Mouse (Mus musculus) adipocyte (in vitro differentiated cells): ENCODE measurements around the gene Hist1h2af.
"Not testable (repeated sequence)": the region's sequence is repeated elsewhere in the genome, so short reads cannot be mapped to it uniquely, and the experiment has no call there.

Experiments
- DNase-seq: peaks from one replicate; pipeline ENCODE4 v3.0.0-alpha.2; 2016; ENCODE audit warnings: low spot score

Gene Hist1h2af

DNA sequence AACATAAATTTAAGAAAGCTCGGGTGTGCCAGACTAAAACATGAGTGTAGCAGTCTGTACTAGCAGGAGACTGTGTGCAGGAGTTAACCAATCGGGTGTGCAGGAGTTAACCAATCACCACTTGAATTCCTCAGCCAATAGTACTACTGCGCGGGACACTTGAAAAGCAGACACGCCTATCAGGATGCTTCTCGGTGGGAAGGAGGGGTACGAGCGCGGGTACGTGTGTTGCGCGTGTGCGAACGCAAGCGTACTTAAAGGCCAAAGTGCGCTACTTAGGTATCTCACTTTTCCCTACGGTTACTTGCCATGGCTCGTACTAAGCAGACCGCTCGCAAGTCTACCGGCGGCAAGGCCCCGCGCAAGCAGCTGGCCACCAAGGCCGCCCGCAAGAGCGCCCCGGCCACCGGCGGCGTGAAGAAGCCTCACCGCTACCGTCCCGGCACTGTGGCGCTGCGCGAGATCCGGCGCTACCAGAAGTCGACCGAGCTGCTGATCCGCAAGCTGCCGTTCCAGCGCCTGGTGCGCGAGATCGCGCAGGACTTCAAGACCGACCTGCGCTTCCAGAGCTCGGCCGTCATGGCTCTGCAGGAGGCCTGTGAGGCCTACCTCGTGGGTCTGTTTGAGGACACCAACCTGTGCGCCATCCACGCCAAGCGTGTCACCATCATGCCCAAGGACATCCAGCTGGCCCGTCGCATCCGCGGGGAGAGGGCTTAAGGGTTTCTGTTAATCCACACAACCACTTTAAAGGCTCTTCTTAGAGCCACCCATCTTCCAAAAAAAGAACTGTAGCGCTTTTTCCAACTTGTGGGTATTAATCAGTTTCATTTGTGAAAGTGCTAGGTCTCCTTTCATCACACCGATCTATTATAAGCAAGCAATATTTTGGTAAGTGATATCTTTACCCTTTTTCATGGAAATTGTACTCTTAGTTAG lies 1.7 kb downstream of the Hist1h2af start, which contains the start of gene Hist1h3g:
Hist1h3g (plus strand) TSS at position 286 of the 939 bp plus-strand sequence.
- peak; percentile 92 for DNase-seq

DNA sequence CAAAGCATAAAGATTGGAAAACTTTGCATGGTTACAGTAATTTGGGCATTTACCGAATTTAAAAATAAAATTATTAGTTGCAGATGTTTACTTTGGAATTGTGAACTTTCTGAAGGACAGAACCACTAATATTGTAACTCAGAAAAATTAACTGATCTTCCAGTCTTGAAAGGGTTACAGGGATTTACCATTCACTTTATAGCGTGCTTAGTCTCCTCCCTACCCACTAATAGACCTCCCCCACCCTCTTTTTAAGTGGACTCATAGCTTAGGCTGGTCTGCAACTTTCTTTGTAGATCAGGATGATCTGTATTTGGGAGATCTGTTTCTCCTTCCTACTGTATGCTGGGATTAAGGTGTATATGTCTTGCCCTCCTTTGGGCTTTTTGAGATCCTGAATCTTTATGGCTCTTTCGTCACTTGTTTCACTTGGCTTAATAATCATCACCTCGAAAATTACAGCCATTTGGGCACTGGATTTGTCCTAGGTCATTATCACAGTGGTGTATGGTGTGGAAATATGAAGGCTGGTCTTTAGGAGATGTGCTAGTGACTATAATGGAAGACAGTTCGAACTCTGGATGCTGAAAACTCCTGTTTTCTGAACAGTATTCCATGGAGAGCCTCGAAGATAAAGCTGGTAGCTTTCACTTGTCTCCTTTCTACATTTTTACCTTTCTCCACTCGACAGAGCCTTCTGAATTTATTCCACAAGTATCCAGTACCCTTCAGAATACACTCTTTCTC lies 2.5 kb downstream of the Hist1h2af start:
- no peak for DNase-seq

DNA sequence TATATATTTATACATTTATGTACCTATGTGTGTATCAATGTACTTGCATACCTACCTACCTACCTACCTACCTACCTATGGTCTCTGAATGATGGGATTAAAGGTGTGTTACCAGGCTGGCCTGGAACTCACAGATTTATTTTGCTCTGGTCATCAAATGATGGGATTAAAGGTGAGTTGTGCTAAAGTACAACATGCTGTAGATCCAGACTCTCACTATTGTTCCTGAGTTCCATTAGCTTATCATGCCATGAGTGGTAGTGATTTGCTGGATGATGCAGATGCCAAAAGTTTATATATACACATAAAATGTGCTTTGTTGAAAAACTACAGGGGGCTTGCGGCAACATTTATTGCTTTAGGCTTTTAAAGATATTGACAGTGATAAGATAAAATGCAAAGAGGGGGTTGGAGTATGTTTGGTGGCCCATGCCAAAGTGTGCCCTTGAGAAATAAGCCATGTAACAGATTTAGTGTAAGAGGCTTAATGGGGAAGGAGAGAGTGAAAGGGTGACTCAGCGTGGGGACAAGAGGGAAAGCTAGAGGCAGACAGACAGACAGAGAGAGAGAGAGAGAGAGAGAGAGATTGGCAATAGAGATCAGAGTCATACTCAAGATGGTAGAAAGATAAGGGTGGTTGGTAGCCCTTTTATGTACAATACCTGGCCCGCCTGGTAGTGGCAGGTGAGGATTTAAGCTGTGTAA lies 3.5 kb downstream of the Hist1h2af start:
- no peak for DNase-seq

DNA sequence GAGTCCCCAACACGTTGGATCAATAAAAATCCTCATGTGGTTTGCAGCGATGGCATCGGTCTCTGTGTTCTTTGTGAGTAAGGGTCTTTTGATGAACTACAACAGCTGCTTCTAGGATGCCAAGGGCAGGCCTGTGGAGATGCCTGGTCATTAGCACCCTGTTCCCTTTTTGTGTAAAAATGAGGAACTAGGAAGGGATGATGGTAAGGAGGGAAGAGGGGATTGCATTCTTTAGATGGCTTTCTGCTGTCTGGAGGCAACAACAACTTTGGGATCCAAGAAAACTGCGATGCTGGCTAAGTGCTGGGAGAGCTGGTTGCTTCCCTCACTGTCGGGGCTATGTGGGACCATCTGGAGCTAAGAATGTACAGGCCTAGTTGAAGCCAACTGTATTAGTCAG lies 4.5 kb downstream of the Hist1h2af start:
- DNase-seq = no peak

DNA sequence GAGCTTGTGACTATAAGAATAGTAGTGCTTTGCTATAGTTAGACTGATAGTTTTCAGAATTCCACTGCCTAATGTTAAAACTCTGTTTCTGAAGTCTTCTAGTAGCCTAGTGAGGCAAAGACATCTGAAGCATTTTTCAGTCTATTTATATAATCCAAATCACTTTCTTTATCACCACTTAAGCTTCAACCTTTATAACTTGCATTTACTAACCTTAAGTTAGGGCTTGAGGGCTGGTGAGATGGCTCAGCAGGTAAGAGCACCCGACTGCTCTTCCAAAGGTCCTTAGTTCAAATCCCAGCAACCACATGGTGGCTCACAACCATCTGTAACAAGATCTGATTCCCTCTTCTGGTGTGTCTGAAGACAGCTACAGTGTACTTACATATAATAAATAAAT lies 6.1 kb downstream of the Hist1h2af start:
- not testable (repeated sequence) for DNase-seq

DNA sequence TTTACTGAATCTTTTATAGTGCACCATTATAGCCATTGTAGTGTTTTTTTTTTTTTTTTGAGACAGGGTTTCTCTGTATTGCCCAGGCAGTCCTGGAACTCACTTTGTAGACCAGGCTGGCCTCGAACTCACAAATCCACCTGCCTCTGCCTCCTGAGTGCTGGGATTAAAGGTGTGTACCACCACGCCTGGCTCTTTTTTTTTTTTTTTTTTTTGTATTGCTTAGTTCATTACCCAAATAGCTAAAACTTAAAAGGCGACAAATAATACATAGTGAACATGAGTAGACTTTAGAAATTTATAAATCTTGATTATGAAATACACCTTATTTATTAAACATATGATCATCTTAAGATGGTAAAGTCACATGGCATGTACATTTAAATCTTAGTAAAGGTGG lies 7.8 kb downstream of the Hist1h2af start:
- DNase-seq = no peak

DNA sequence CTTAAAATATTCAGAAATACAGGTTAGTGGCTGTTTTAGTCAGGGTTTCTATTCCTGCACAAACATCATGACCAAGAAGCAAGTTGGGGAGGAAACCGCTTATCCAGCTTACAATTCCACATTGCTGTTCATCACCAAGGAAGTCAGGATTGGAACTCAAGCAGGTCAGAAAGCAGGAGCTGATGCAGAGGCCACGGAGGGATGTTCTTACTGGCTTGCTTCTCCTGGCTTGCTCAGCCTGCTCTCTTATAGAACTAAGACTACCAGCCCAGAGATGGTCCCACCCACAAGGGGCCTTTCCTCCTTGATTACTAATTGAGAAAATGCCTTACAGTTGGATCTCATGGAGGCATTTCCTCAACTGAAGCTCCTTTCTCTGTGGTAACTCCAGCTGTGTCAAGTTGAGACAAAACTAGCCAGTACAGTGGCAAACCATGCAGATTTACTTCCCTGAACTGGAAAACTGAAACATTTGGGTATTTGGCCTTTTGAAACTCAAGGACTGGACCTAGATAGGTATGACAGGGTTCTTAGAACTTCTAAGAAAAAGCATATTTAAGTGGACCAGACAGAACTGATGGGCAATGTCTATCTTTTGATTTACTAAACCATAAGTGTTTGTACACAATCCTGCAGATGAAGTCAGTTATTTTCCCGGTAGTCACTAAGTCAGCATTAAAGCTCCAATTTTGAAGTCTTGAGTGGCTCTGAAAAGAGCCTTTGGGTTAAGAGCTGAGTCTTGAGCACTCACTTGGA lies 8.7 kb downstream of the Hist1h2af start:
- DNase-seq = not testable (repeated sequence)

DNA sequence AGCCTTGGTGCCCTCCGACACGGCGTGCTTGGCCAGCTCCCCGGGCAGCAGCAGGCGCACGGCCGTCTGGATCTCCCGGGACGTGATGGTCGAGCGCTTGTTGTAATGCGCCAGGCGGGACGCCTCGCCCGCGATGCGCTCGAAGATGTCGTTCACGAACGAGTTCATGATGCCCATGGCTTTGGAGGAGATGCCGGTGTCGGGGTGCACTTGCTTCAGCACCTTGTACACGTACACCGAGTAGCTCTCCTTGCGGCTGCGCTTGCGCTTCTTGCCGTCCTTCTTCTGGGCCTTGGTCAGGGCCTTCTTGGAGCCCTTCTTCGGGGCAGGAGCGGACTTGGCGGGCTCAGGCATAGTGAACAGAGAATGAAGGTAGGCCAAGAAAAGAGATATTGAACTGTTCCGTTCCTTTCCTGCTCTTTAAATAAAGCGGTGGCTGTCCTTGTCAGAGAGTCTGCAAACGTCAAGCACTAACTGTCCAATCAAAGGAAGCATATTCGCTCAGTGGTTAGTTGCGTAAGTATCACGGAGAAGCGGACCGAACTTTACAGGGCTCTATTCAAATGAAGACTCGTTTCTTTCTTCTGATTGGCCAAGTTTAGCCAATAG lies 9.4 kb downstream of the Hist1h2af start, which contains the start of gene Hist1h2bh:
Hist1h2bh (minus strand) TSS at position 394 of the 609 bp plus-strand sequence.
- peak; percentile 91 for DNase-seq

DNA sequence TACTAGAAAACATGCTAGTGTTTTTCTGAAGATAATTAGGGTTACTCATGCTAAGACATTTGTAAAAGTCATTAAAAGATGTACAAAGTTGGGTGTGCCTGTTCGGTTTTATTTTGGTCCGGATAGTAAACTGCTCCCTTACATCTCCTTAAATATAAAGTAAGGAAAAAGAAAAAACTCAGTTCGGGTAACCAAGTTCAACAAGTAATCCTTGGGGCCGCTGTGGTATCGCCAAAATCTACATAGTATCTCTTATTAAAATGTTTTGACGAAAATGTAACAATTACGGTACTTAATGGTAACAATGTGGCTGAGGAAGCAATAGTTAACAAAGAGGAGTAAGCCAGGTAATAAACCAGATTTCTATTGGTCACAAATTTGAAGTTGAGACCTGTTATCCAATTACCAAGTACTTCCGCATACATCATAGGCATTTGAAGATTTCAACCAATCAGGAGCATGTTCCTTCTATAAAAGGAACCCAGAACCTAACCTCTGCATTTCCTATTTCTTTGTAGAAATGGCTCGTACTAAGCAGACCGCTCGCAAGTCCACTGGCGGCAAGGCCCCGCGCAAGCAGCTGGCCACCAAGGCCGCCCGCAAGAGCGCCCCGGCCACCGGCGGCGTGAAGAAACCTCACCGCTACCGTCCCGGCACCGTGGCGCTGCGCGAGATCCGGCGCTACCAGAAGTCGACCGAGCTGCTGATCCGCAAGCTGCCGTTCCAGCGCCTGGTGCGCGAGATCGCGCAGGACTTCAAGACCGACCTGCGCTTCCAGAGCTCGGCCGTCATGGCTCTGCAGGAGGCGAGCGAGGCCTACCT lies 10.5 kb downstream of the Hist1h2af start, which contains the start of gene Hist1h3f:
Hist1h3f (plus strand) TSS at position 88 of the 822 bp plus-strand sequence.
- peak; percentile 92 for DNase-seq

DNA sequence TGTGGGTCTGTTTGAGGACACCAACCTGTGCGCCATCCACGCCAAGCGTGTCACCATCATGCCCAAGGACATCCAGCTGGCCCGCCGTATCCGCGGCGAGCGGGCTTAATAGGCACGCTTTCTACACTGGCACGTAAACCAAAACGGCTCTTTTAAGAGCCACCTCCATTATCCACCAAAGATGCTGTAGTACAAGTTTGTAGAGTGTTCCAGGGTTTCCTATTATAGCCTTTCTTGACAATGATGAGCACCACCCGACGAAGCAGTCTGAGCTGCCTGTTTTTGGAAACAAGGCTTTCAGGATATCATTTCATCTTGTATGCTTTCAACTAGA lies 11.0 kb downstream of the Hist1h2af start:
- not testable (repeated sequence) for DNase-seq

DNA sequence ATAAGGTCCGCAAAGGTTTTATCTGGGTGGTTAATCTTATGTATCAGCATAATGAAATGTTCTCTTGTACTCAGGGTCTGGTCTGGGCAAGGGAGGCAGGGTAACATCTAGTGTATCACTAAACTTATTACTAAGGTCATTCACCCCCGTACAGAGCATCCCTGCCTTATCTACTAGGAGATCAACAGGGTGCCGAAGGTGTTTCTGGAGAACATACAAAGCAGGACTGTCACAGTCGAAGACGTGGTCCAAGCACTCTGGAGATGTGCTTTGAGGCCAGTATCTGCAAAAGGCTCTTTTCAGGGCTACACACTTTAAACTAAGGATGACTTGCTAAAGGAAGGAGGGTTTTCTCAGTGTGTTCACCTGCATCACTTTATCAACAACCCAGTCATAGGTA lies 13.0 kb downstream of the Hist1h2af start:
- DNase-seq = no peak

DNA sequence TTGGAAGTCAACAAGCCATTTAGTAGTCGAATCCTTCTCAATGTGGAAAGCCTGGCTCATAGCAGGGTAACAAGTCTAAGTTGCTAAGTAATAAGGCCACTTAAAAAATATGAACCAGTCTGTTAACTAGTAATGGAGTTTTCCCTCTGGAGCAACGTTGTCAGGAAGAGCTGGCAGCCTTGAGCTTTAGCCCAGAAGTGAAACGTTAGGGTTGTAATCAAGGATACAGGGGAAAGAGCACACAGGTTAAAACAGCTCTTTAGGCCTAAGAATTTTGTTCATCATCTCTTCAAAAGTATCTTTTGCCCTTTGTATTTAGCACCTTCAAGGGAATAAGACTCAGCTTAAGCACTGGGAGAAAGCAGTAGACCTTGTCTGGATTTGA lies 17.0 kb downstream of the Hist1h2af start:
- DNase-seq = peak; percentile 49

DNA sequence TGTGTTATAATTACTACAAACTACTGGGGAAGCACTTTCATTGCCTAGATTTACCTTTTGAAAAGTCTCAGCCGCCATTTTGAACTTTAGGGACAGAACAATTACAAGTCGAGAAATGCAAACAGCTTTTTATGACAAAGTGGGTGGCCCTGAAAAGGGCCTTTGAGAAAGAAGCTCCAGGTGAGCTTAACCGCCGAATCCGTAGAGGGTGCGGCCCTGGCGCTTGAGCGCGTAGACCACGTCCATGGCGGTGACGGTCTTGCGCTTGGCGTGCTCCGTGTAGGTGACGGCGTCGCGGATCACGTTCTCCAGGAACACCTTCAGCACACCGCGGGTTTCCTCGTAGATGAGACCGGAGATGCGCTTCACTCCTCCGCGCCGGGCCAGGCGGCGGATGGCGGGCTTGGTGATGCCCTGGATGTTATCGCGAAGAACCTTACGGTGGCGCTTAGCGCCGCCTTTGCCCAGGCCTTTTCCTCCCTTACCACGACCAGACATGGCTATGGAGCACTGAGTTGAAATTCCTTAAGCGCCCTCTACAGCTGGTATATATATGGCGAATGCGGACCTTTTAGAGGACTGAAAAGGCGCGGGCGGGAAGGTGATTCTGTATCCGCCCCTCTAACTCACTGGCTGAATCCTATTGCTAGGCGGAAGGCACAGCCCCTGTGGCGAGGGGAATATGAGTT lies 17.6 kb downstream of the Hist1h2af start, which contains the start of gene Hist1h4f:
Hist1h4f (minus strand) TSS at position 503 of the 689 bp plus-strand sequence.
- peak; percentile 96 for DNase-seq

DNA sequence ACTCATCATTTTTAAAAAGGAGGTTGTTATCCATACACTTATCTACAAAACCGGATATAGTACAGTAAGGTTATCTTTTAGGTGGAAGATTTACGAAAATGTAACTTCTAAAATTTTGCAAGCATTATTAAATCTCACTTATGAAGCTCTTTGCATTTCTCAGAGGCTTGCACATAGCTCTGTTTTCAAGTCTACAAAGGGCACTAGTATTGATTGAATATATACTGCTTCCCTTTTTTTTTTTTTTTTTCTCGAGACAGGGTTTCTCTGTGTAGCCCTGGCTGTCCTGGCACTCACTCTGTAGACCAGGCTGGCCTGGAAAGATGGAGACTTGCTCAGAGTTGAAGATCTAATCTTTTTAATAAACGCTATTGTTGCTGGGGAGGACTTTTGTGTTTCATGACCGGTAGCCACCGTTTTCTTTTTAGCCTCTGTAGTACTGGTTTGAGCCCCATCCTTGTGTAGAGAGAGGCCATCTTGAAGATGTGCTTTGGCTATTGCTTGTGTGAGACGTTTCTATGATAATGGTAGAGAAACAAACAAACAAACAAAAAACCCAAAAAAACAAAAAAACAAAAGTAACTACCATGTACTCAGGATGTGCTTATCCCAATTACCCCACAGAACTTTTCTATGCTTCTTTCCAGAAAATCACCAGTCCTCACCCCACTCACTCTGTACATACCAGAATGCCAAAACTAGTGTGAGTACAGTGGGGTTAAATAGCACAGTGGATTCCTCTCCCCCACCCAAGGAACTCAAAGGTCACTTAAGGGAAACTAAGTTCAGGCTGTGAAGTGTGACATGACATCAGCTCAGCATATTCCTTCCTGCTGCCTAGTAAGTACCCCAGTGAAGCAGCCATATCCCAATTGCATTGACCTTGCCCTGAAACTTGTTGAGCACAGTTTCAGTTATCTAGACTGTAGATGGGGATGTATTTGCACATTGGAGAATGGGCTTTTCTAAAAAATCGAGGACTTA lies 18.5 kb downstream of the Hist1h2af start:
- no peak for DNase-seq

DNA sequence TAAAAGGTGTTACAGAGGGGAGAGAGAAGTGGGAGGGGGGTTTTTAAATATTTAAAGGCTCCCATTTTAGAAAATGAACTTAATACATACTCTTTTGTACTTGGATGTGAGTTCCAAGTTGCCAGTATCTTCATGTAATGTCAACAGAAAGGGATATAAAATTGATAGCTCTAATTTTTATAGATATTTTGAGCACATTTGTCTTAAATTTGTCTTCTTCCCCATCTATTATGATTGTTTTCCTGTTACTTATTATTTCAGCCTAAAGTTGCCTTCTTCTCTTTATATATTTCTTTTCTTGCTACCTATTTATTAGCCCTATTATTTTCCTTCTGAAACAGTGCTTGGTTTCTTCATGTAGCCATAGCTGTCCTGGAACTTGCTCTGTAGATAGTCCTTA lies 19.3 kb downstream of the Hist1h2af start, which contains the start of gene Hist1h1d:
Hist1h1d (plus strand) TSS at position 301 of the 400 bp plus-strand sequence.
- DNase-seq = no peak

DNA sequence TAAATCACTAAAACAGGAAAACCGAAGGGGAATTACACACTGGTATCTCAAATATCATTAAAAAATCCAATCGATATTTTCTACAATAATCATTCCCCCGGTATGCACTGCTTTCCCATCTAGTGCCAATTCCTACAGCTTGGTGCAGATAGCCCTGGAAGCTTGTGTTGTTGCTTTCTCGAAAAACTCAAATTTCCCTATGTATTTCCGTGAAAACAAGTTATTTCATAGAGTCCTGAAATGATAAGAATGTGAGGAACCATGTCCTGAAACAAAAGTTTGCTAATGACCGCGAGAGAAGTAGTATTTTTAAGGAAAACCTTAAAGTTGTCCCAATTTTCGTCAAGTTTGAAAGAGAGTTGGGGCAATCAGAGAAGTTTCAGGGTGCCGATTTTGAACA lies 20.7 kb downstream of the Hist1h2af start:
- no peak for DNase-seq

DNA sequence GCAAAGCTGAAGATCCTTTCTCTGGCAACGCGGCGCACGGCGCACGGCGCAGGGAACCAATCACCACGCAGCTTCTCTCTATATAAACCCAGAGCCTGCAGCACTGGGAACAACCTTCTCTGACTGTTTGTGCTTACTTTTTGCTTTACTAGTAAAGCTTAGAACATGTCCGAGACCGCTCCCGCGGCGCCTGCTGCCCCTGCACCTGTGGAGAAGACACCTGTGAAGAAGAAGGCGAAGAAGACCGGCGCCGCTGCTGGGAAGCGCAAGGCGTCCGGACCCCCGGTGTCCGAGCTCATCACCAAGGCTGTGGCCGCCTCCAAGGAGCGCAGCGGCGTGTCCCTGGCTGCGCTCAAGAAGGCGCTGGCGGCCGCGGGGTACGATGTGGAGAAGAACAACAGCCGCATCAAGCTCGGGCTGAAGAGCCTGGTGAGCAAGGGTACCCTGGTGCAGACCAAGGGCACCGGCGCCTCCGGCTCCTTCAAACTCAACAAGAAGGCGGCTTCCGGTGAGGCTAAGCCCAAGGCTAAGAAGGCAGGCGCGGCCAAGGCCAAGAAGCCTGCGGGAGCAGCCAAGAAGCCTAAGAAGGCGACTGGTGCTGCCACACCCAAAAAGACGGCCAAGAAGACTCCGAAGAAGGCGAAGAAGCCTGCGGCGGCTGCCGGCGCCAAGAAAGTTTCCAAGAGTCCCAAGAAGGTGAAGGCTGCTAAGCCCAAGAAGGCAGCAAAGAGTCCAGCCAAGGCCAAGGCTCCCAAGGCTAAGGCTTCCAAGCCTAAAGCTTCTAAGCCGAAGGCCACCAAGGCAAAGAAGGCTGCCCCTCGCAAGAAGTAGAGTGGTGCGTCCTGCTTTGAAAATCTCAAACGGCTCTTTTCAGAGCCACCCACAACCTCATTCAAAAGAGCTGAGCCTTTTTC lies 21.5 kb downstream of the Hist1h2af start:
- DNase-seq = peak; percentile 90
